Mouse (Mus musculus) lung, adult 2 months (tissue): ENCODE data around the gene Arhgap25.

Experiments
- CTCF ChIP-seq: fragments of 200-500 bp; IDR thresholded peaks from 2 replicates; pipeline ENCODE4 v1.5.1; 2011; ENCODE audit warnings: mild to moderate bottlenecking, low read length, control low read depth; ENCODE audit not compliant: insufficient read depth
- POLR2A ChIP-seq: fragments of 200-500 bp; IDR thresholded peaks from 2 replicates; pipeline ENCODE4 v1.6.1; 2011; ENCODE audit warnings: low read depth, mild to moderate bottlenecking, control low read depth, low read length, borderline replicate concordance; ENCODE audit errors: extremely low read depth

- TF ChIP-seq POLR2A (no peak), CTCF (no peak)
Measured at GRCm38 (mm10) chr6:87502831-87503286, 30.2 kb downstream of the Arhgap25 start.
